Mouse (Mus musculus) lung, adult 2 months (tissue): ENCODE data around the gene Lonp1. TPM values are rescaled to one million over a fixed set of nuclear protein-coding genes. Genes with fewer than 3 reads are reported as not detected.
"Not testable (repeated sequence)": the region's sequence is repeated elsewhere in the genome, so short reads cannot be mapped to it uniquely, and the experiment has no call there.

Experiments used
- DNase-seq: peaks from one replicate; pipeline ENCODE4 v3.0.0; 2022
- H3K4me1 ChIP-seq: fragments of 200-500 bp; 2 replicates; pipeline ENCODE4 v1.6.1; 2011; ENCODE audit warnings: low read length; ENCODE audit not compliant: control insufficient read depth, insufficient read depth
- H3K4me3 ChIP-seq: fragments of 200-500 bp; replicated peaks from 2 replicates; pipeline ENCODE3; 2011; ENCODE audit warnings: low read depth, mild to moderate bottlenecking, control low read depth, low read length; ENCODE audit errors: extremely low read depth
- CTCF ChIP-seq: fragments of 200-500 bp; IDR thresholded peaks from 2 replicates; pipeline ENCODE4 v1.5.1; 2011; ENCODE audit warnings: mild to moderate bottlenecking, low read length, control low read depth; ENCODE audit not compliant: insufficient read depth
- POLR2A ChIP-seq: fragments of 200-500 bp; IDR thresholded peaks from 2 replicates; pipeline ENCODE4 v1.6.1; 2011; ENCODE audit warnings: low read depth, mild to moderate bottlenecking, control low read depth, low read length, borderline replicate concordance; ENCODE audit errors: extremely low read depth
- WGBS: fragments of 180-500 bp; shearing (Covaris S2); methylation state at CpG from one replicate; pipeline ENCODE4 v1.1.7; 2018; 5-methylcytosine and 5-hydroxymethylcytosine counted together
- polyA plus RNA-seq: library from polyadenylated mRNA; depleted of rRNA; stranded (reverse); fragments of >200 nt; gene quantifications from 2 replicates; pipeline ENCODE4 v1.2.3, GENCODE M21; 2012

Lonp1 gene
- polyA plus RNA-seq, 1 experiment = 53.9 TPM

- WGBS = 75% methylated on average over 6 of the region's 6 CpGs
- TF ChIP-seq CTCF (no peak), POLR2A (no peak)
- DNase-seq = no peak
These were observed 29.5 kb upstream of the Lonp1 start for GRCm38 (mm10) chr17:56656171-56656570.

GRCm38 (mm10) chr17:56655311-56655710 lies 28.6 kb upstream of the Lonp1 start:
- 69% methylated on average over 3 of the region's 3 CpGs for WGBS
- no peak for DNase-seq
- Histone ChIP-seq H3K4me1 (no peaks in the 10 kb centered on the region), H3K4me3 (no peak overlapping the region)
- TF ChIP-seq CTCF = no peak
- TF ChIP-seq POLR2A = no peak

More at GRCm38 (mm10) chr17:56656171-56656570, 29.5 kb upstream of the Lonp1 start:
- Histone ChIP-seq H3K4me1 (no peaks in the 10 kb centered on the region), H3K4me3 (no peak overlapping the region)

- WGBS = 60% methylated on average over 2 of the region's 2 CpGs
- H3K4me1 ChIP-seq = no peaks in the 10 kb centered on the region
- no peak for TF ChIP-seq POLR2A
- no peak for TF ChIP-seq CTCF
- DNase-seq = no peak
- H3K4me3 ChIP-seq = no peak overlapping the region
These were observed 28.1 kb upstream of the Lonp1 start for GRCm38 (mm10) chr17:56654771-56655170.

GRCm38 (mm10) chr17:56651801-56652200 lies 25.1 kb upstream of the Lonp1 start:
- no peak for DNase-seq
- 26% methylated on average over 10 of the region's 10 CpGs for WGBS
- H3K4me3 ChIP-seq = no peak overlapping the region
- H3K4me1 ChIP-seq = no peaks in the 10 kb centered on the region
- TF ChIP-seq CTCF (no peak), POLR2A (no peak)

- no peak overlapping the region for H3K4me3 ChIP-seq
- H3K4me1 ChIP-seq = no peaks in the 10 kb centered on the region
- 22% methylated on average over 13 of the region's 13 CpGs for WGBS
- DNase-seq = no peak
- TF ChIP-seq CTCF = no peak
- TF ChIP-seq POLR2A = no peak
These were observed 20.9 kb upstream of the Lonp1 start for GRCm38 (mm10) chr17:56647546-56647945.

GRCm38 (mm10) chr17:56643237-56643636 lies 16.6 kb upstream of the Lonp1 start:
- DNase-seq = no peak
- Histone ChIP-seq H3K4me1 (no peaks in the 10 kb centered on the region), H3K4me3 (no peak overlapping the region)
- WGBS = 82% methylated on average over 4 of the region's 4 CpGs
- no peak for TF ChIP-seq POLR2A
- no peak for TF ChIP-seq CTCF

- no peak for DNase-seq
- TF ChIP-seq CTCF (no peak), POLR2A (no peak)
- no peaks in the 10 kb centered on the region for H3K4me1 ChIP-seq
- no peak overlapping the region for H3K4me3 ChIP-seq
- WGBS = 73% methylated on average over 6 of the region's 6 CpGs
These were observed 7.3 kb upstream of the Lonp1 start for GRCm38 (mm10) chr17:56634023-56634422.

GRCm38 (mm10) chr17:56631807-56632206 lies 5.1 kb upstream of the Lonp1 start:
- peaks cover 3% of the 10 kb centered on the region for H3K4me1 ChIP-seq
- no peak overlapping the region for H3K4me3 ChIP-seq
- WGBS = 59% methylated on average over 4 of the region's 4 CpGs
- TF ChIP-seq POLR2A (no peak), CTCF (no peak)
- no peak for DNase-seq

GRCm38 (mm10) chr17:56629800-56630781 lies 3.4 kb upstream of the Lonp1 start:
- 78% methylated on average over 27 of the region's 27 CpGs for WGBS
- not testable (repeated sequence) for H3K4me3 ChIP-seq, DNase-seq, H3K4me1 ChIP-seq
